In the genomic region with DNA sequence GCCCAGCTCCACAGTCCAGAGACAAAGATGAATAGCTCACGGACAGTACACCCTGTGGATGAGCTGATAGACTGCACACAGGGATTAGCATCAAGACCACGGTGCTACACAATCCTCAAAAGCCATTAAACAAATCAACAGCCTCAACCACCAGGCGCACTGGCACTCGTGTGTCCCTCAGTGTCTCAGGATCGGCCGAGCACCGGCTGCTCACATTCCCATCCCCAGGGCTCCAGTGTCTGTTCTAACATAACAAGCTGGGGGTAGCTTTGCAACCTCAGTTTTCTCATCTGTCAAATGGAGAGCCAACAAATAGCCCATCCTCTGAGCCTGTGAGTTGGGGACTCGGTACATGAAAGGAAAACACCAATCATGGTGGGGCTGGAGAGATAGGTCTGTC, we compare ENCODE assay signal across 29 mouse cellular contexts. TPM values are rescaled to one million over a fixed set of nuclear protein-coding genes. Genes with fewer than 3 reads are reported as not detected.
"Had no signal": no experiment of that assay in that cellular context is flagged by ENCODE, and none has a peak within 500 bp of the region (broad histone marks: within the 10 kb centered on the region; RNA-seq: fewer than 3 reads in every experiment).

No protein-coding gene starts in this region.

- DNase-seq: gastrocnemius, adult 2 months; gastrocnemius, postnatal 10 days; gastrocnemius, postnatal 25 days; heart, adult 2 months; heart, postnatal 14 days; heart, postnatal 4 days; kidney, adult 18-20 months; kidney, adult 8-10 months; kidney, postnatal 10 days; kidney, postnatal 4 days; liver; liver, embryonic 13.5 days had no signal

- H3K27ac ChIP-seq: gastrocnemius, adult 2 months; heart, adult 2 months; heart, embryonic 13.5 days; heart, embryonic 15.5 days; hindbrain, embryonic 10.5 days; hindbrain, embryonic 12.5 days; hindbrain, embryonic 14.5 days; intestine, embryonic 15.5 days; layer of hippocampus, adult 2 months; left cerebral cortex, adult 2 months; limb, embryonic 10.5 days; limb, embryonic 12.5 days; liver, embryonic 13.5 days had no signal

- H3K4me1 ChIP-seq: heart, embryonic 13.5 days; heart, embryonic 15.5 days; limb, embryonic 10.5 days; limb, embryonic 12.5 days had no signal

- H3K9me3 ChIP-seq: heart, embryonic 13.5 days; heart, embryonic 15.5 days; hindbrain, embryonic 10.5 days; hindbrain, embryonic 12.5 days; intestine, embryonic 15.5 days; limb, embryonic 10.5 days; limb, embryonic 12.5 days; liver, embryonic 13.5 days had no signal

- H3K36me3 ChIP-seq: heart, embryonic 13.5 days; heart, embryonic 15.5 days; hindbrain, embryonic 10.5 days; hindbrain, embryonic 12.5 days; intestine, embryonic 15.5 days; limb, embryonic 10.5 days; limb, embryonic 12.5 days; liver, embryonic 13.5 days had no signal

- H3K4me3 ChIP-seq: gastrocnemius, adult 2 months; heart, adult 2 months; heart, embryonic 13.5 days; heart, embryonic 15.5 days; hindbrain, embryonic 10.5 days; hindbrain, embryonic 12.5 days; intestine, embryonic 15.5 days; layer of hippocampus, adult 2 months; left cerebral cortex, adult 2 months; limb, embryonic 10.5 days; limb, embryonic 12.5 days; liver, embryonic 13.5 days had no signal

RNA-seq across cellular contexts. Expression of gene Tmem114, which starts 11.5 kb away (rescaled TPM):
- total RNA-seq: gastrocnemius, adult 2 months; gastrocnemius, postnatal 10 days; gastrocnemius, postnatal 25 days; gastrocnemius, postnatal 4 days; granulocyte monocyte progenitor cell, adult 5-6 weeks; heart, adult 2 months; heart, postnatal 14 days; heart, postnatal 4 days had no signal
- polyA plus RNA-seq: heart, adult 2 months; heart, embryonic 13.5 days; heart, embryonic 15.5 days; heart, postnatal 0 days; hindbrain, embryonic 10.5 days; hindbrain, embryonic 12.5 days; inflammation-experienced regulatory T-cells, adult 6 months; intestine, embryonic 15.5 days; intestine, postnatal 0 days; kidney, embryonic 14.5 days; limb, embryonic 12.5 days; liver, embryonic 11.5 days; liver, embryonic 13.5 days had no signal
